Mouse (Mus musculus) adrenal gland, postnatal 14 days (tissue): ENCODE results near the gene Astn2. TPM values are rescaled to one million over a fixed set of nuclear protein-coding genes. Genes with fewer than 3 reads are reported as not detected.

ENCODE experiments used
- DNase-seq: peaks from one replicate; pipeline ENCODE4 v3.0.0; 2021; ENCODE audit warnings: mixed read lengths
- total RNA-seq: library from RNA; stranded (reverse); gene quantifications from 2 replicates; pipeline ENCODE4 v1.2.3, GENCODE M21; 2021

Astn2 gene
- total RNA-seq, 1 experiment from 2014 or later = 2.2 TPM

DNA sequence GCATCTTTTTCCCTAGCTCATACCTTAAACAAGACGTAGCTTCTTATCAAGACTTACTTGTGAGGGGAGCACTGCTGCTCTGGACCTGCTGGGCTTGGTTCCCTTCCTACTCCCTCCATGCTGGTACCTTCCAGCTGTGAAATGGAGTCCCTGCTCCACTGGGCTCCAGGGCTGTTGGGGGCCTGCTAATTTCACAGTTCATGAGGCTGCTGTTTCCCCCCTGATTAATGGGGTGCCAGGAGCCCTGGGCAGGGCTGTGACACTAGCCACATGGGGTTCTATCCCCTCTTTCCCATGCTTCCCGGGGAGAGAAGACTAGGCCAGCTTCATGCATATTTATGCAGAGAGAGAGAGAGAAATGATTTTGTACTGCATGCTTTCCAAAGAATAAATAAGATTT lies 234.9 kb downstream of the Astn2 start:
- no peak for DNase-seq

- DNase-seq = no peak
These were observed 245.7 kb downstream of the Astn2 start for GRCm38 (mm10) chr4:66158714-66159113.

DNA sequence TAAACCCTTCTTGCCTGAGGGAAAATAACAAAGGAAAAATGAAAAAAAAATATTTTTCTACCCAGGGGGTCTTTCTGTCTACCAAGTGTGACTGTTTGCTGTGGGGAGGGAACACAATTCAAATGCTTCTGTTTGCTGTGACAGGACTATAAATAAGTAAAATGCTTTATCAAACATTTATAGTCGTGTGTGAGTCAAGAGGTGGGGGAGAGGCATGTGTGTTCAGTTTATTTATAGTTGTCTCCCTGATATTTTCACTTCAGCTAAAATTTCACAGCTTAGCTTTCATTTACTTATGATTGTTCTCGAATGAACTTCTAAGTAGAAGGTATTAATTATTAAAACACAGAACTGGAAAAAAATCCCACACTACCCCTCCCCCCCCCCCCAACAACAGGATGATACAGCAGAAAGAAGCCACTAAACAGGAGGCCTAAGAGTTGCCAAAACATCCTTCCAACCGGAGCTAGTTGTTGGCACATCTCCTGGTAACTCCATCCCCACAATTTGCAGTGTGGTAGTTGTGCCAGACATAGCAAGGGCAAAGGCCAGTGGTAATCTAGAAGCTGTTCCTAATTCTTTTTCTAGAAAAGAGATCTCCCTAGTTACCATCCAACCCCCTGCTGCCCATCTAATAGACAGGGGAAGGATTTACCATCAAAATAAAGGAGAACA lies 246.8 kb downstream of the Astn2 start:
- DNase-seq = no peak

DNA sequence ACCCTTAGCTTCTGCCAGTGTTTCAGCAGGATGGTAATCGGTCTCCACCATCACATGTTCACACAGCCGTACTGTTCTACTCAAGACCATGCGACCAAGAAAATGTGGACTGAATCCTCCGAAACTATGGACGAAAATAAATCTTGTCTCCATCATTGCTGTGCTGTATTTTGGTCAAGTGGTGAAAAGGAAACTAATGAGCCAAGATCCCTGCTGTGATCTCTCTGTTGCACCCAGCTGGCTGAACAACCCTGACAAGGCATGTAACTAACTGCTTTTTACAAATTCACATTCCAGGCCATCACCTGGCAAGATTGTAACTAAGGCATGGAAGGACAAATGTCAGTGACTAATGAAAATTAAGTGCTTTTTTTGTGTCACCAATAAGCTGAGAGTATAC lies 257.9 kb downstream of the Astn2 start:
- DNase-seq = no peak

- no peak for DNase-seq
These were observed 278.2 kb downstream of the Astn2 start for GRCm38 (mm10) chr4:66126181-66126580.

DNA sequence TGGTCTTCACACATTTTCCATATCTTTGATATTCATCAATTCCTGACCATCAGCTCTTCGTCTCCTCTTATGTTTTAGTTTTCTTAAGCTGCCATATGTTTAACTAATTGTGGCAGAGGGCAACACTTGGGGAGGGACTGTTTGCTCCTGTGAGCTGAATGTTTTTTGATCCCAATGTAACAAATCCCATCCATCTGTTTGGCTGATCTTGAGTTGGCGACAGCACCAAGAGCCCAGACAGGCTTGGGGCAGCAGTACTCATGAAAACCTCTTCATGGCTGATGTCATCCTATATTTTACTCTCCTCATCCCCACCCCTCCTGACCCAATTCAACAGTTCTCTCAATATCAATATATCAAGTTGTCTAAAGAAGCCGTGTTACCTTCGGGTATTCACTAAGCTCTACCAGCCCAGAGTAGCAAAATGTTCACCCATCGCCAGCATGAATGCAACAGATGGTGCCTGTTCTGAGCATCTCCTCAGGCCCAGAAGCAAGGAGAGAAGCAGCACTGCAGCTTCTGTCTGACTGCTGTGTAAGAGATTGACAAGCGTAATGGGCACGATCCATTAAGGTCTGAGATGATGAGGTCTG lies 281.5 kb downstream of the Astn2 start:
- no peak for DNase-seq

- DNase-seq = no peak
These were observed 290.2 kb downstream of the Astn2 start for GRCm38 (mm10) chr4:66114243-66114642.

GRCm38 (mm10) chr4:66102037-66102436 lies 302.4 kb downstream of the Astn2 start:
- no peak for DNase-seq

DNA sequence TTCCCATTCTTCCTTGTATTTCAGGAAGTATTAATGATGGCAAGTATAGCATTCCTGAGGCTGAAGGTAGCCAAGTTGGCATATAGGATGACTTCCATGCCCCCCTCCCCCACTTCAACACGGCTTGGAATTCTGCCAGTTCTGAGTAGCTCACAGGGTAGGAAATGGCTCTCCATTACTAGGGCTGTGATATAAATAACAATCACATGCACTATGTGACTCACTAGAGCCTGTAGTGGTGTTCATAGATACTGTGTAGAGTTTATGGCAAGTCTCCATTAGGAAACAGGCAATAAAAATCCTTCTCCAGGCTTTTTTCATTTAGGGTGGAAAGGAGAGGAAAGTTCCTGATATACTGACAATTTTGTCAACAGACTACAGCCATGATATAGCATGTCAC lies 306.8 kb downstream of the Astn2 start:
- DNase-seq = no peak

DNA sequence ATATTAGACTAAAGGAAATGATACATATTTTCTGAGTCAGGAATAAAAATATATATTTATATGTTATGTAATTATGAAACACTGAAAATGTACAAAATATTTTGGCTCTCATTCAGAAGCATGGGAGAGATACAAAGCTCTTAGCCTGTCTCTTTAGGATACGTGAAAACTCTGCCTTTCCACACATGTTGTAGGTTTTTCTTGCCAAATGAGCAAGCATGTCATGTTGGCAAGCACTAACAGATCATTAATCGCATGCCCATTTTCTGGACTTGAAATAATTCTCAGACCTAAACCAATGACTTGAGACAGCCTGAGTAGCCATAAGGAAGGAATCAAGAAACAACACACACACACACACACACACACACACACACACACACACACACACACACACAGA lies 308.3 kb downstream of the Astn2 start:
- no peak for DNase-seq

GRCm38 (mm10) chr4:66057161-66057560 lies 347.2 kb downstream of the Astn2 start:
- no peak for DNase-seq

GRCm38 (mm10) chr4:66055690-66056089 lies 348.7 kb downstream of the Astn2 start:
- no peak for DNase-seq

GRCm38 (mm10) chr4:66043014-66043672 lies 361.3 kb downstream of the Astn2 start:
- no peak for DNase-seq

DNA sequence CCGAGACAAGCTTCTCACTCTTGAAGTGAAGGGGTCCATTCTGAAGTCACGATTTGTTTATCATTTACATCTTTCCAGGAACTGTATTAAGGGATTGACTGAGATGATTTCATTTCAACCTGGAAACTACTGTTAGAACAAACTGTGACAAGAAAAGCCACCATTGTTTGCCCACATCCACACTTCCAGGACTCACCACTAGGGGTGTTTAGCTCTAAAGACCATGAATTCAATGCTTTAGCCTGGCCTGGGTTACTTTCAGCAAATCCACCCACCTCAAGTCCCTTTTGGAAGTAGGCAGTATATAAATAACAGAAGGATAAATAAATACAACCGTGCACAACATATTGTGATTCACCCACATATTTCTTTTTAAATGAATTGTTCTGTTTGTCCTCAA lies 370.6 kb downstream of the Astn2 start:
- no peak for DNase-seq

DNA sequence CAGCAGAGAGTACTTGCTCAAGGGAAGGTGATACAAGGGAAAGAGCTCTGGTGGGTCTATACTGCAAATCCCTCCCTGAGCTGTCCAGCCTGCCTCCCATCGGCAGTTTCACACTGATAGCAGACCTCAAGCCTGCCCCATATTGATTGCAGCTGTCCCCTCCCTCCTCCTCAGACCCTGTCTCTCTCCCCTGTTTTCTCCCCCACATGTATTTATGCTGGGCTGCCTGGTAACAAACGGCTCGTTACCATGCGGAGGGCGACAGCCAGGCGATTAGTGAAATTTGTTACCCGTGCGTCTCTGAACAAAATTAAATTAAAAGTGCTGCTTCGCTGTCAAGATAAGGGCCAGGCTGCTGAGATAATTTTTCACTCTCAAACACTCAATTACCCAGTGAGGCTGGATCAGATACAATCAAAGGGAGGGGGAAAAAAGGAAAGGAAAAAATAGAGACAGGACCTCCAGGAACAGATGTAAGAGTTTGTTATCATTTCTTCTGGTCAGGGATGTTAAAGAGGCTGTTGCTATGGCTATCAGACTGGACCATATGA lies 373.0 kb downstream of the Astn2 start:
- no peak for DNase-seq

- DNase-seq = no peak
These were observed 374.5 kb downstream of the Astn2 start for GRCm38 (mm10) chr4:66029901-66030300.

DNA sequence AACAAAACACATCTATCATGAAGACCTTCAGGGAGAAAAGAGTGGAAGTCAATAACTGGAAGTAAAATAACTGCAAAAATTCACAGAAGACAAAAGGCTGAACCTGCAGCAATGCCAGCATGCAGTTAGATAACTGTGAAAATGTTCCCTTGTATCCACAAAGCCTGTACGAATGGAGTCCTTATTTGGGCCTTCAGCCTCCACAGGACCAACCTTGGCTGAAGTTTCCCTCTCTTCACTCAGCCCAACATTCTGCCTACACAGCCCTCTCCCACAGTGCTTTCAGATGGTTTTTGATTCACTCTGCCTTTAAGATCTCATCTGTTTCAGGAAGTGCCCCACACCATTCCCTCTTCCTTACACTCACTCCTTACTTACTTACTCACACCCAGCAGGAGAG lies 376.5 kb downstream of the Astn2 start:
- DNase-seq = no peak

GRCm38 (mm10) chr4:66025393-66026062 lies 378.9 kb downstream of the Astn2 start:
- peak; percentile 23 for DNase-seq

GRCm38 (mm10) chr4:66002936-66003335 lies 401.5 kb downstream of the Astn2 start:
- DNase-seq = no peak

- DNase-seq = no peak
These were observed 420.8 kb downstream of the Astn2 start for GRCm38 (mm10) chr4:65983643-65984042.

DNA sequence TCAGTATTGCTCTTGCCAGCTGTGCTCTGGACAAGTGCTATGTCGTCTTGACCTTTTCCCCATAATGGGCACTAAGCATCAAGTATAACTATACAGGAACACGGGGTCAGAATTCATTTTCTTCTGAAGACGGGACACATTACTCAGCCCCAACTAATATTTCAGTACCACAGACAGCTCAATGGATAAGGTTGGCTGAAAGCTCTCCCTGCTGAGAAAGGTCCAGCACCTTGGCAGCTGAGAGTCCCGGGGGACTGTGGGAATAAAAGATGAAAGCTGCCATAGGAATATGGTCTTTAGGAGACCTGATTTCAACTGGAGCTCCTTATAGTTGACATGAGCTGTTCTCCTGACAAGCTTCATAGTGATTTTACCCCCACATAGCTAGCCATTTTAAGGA lies 421.5 kb downstream of the Astn2 start:
- DNase-seq = peak; percentile 26

DNA sequence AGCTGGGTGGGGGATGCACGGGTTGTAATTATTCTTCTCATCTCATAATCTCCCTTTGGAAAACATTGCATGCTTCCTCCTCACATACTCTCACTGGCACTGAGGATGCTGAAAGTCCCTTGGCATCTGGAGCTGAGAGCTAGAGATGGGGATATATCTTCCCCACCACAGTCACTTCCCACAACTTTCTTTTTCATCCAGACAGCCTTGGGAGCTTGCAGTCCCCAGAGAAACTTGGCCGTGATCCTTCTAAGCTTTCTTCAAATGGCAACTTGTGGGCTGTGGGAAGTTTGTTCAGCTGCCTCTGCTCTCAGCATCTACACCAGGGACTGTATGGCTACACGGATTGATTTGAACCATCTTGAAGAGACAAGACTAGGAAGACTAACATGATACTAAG lies 428.2 kb downstream of the Astn2 start:
- no peak for DNase-seq

DNA sequence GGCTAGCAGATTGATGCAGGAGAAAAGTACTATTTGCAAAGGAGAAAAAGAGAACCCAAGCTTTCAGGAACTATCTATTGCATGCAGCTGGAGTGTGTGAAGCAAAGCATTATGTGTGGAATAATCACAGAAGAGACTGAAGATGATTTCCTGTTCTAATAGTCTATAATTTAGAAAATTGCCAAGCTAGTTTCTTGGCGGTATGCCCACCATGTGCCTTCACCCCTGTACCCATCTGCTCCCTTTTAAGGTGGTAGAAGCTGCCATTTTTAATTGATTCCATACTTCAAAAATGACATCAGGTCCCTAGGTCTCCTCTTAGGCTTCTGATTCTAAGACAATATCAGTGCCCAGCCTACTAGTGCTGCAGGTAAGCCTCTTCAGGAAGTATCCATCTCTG lies 432.0 kb downstream of the Astn2 start:
- DNase-seq = no peak
